Mouse (Mus musculus): ENCODE results near the gene Cttn. TPM values are rescaled to one million over a fixed set of nuclear protein-coding genes. Genes with fewer than 3 reads are reported as not detected.
A peak's percentile ranks its signal among the peaks of the same experiment; 100 is the strongest.

The Cttn gene
- total and polyA plus RNA-seq, 3 experiments, result 26.9 to 33.9 (median 32.9) TPM

- H3K36me3 ChIP-seq (ENCODE audit: control insufficient read depth, insufficient read depth, low read length), result no peaks in the 10 kb centered on the region
These were observed 9.4 kb downstream of the Cttn start for GRCm38 (mm10) chr7:144461246-144461902.

DNA sequence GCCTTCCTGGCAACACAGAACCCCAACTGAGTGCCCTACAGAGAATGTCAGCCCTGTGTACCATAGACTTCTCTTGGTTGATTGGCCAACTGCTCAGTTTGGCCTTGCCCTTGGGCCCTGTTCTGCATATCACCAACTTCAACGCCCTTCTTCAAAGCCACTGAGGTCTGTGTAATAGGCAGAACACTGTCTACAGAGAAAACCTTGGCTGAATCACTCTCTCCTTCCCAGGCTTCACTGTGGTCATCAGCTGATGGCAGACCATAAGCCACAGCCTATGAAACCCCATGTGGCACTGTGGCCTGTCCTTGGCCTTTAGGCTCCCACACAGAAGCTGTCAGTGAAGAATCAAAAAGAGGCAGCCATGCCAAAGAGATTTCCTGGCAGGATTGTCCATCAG lies 11.9 kb downstream of the Cttn start:
- TF ChIP-seq EP300 (IDR thresholded peaks at IDR 0.05; ENCODE audit: insufficient read depth, low read depth, low read length) (no peak), CTCF (IDR thresholded peaks at IDR 0.05) (no peak), POLR2A (IDR thresholded peaks at IDR 0.05; ENCODE audit: insufficient read depth, low read depth, low read length) (no peak)
- 91% methylated on average over 1 of the region's 1 CpGs for WGBS
- no peaks in the 10 kb centered on the region; the same call in 1 of the 2 replicates for H3K79me2 ChIP-seq (replicated peaks; ENCODE audit: control insufficient read depth, insufficient read depth, low read length)
- H3K4me1 ChIP-seq (ENCODE audit: control insufficient read depth, insufficient read depth, low read length), result no peaks in the 10 kb centered on the region
- no peaks in the 10 kb centered on the region for H3K36me3 ChIP-seq (ENCODE audit: control insufficient read depth, insufficient read depth, low read length)
- no peak for DNase-seq
- no peak overlapping the region for H3K4me3 ChIP-seq
- no peak overlapping the region for H3K27ac ChIP-seq
- intact Hi-C loops (cut with DNase I), result no loop called here
- no peaks in the 10 kb centered on the region for H3K27me3 ChIP-seq (ENCODE audit: control insufficient read depth, insufficient read depth, low read length)
- H3K9ac ChIP-seq (ENCODE audit: low read depth, low read length), result no peak overlapping the region

More at GRCm38 (mm10) chr7:144461246-144461902, 9.4 kb downstream of the Cttn start:
- TF ChIP-seq POLR2A (IDR thresholded peaks at IDR 0.05; ENCODE audit: insufficient read depth, low read depth, low read length), result no peak
- no peak for TF ChIP-seq CTCF (IDR thresholded peaks at IDR 0.05)
- no peak for TF ChIP-seq EP300 (IDR thresholded peaks at IDR 0.05; ENCODE audit: insufficient read depth, low read depth, low read length)
- Histone ChIP-seq H3K27me3 (ENCODE audit: control insufficient read depth, insufficient read depth, low read length) (no peaks in the 10 kb centered on the region), H3K4me3 (no peak overlapping the region), H3K4me1 (ENCODE audit: control insufficient read depth, insufficient read depth, low read length) (no peaks in the 10 kb centered on the region), H3K27ac (no peak overlapping the region), H3K79me2 (replicated peaks; ENCODE audit: control insufficient read depth, insufficient read depth, low read length) (no peaks in the 10 kb centered on the region; the same call in 1 of the 2 replicates), H3K9ac (ENCODE audit: low read depth, low read length) (no peak overlapping the region)
- WGBS, result 91% methylated on average over 6 of the region's 6 CpGs
- intact Hi-C loops (cut with DNase I), result no loop called here
- DNase-seq, result no peak

- no peaks in the 10 kb centered on the region for H3K79me2 ChIP-seq (replicated peaks; ENCODE audit: control insufficient read depth, insufficient read depth, low read length)
- H3K4me1 ChIP-seq (ENCODE audit: control insufficient read depth, insufficient read depth, low read length), result no peaks in the 10 kb centered on the region
- H3K9ac ChIP-seq (ENCODE audit: low read depth, low read length), result no peak overlapping the region
- no peaks in the 10 kb centered on the region for H3K27me3 ChIP-seq (ENCODE audit: control insufficient read depth, insufficient read depth, low read length)
- intact Hi-C loops (cut with DNase I), result no loop called here
- WGBS, result 93% methylated on average over 9 of the region's 9 CpGs
- H3K27ac ChIP-seq, result no peak overlapping the region
- DNase-seq, result no peak
- no peaks in the 10 kb centered on the region for H3K36me3 ChIP-seq (ENCODE audit: control insufficient read depth, insufficient read depth, low read length)
- TF ChIP-seq CTCF (IDR thresholded peaks at IDR 0.05), result no peak
- TF ChIP-seq EP300 (IDR thresholded peaks at IDR 0.05; ENCODE audit: insufficient read depth, low read depth, low read length), result no peak
- TF ChIP-seq POLR2A (IDR thresholded peaks at IDR 0.05; ENCODE audit: insufficient read depth, low read depth, low read length), result no peak
- H3K4me3 ChIP-seq, result no peak overlapping the region
These were observed 20.1 kb downstream of the Cttn start for GRCm38 (mm10) chr7:144450661-144451060.

DNA sequence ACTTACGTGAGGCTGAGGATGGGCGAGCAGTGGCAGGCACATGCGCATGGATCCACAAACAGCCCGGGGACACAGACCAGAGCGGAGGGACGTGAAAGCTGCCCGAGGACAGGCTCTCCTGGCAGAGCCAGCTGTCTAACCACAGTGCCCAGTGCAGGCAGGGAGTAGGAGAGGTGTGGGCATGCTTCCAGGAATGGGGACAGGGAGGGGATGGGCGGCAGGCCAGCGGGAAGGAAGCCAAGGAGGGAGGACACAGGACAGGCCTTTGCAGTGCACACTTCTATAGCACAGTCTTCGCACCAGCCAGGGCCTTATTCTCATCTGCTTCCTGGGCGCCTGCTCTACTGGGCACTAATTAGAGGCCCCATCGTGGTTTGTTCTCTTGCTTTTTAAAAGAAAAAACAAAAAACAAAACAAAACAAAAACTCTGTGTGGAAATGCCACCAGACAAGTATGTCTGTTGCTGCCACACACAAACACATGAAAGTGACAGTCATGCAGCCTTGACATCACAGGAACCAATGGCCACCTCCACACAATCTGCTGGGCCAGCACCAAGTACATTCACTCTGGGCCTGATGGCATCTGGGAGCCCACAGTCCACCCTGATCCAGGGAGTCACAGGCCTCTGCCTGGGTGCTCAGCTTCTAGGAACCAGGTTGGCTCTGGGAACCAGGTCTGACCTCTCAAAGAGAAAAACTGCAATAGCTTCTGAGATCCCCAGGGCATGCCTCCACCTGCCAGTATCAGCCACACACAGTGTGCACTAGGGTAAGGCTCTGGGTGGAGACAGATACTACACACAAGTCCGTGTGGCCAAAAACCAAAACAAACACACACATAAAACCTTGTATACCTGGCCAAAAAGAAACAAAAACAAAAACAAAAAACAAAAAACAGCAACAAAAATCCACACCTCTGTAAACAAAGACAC lies 20.9 kb downstream of the Cttn start:
- intact Hi-C loops (cut with DNase I), result no loop called here
- WGBS, result 60% methylated on average over 13 of the region's 13 CpGs
- no peak overlapping the region for H3K27ac ChIP-seq
- DNase-seq, result peak; percentile 87 to 88
- H3K36me3 ChIP-seq (ENCODE audit: control insufficient read depth, insufficient read depth, low read length), result no peaks in the 10 kb centered on the region
- no peaks in the 10 kb centered on the region for H3K4me1 ChIP-seq (ENCODE audit: control insufficient read depth, insufficient read depth, low read length)
- no peak overlapping the region for H3K4me3 ChIP-seq
- no peaks in the 10 kb centered on the region for H3K27me3 ChIP-seq (ENCODE audit: control insufficient read depth, insufficient read depth, low read length)
- no peaks in the 10 kb centered on the region for H3K79me2 ChIP-seq (replicated peaks; ENCODE audit: control insufficient read depth, insufficient read depth, low read length)
- H3K9ac ChIP-seq (ENCODE audit: low read depth, low read length), result no peak overlapping the region
- TF ChIP-seq EP300 (IDR thresholded peaks at IDR 0.05; ENCODE audit: insufficient read depth, low read depth, low read length), result 0 out of 2 replicates have a peak, but pooled peaks have one; percentile 16
- no peak for TF ChIP-seq CTCF (IDR thresholded peaks at IDR 0.05)

DNA sequence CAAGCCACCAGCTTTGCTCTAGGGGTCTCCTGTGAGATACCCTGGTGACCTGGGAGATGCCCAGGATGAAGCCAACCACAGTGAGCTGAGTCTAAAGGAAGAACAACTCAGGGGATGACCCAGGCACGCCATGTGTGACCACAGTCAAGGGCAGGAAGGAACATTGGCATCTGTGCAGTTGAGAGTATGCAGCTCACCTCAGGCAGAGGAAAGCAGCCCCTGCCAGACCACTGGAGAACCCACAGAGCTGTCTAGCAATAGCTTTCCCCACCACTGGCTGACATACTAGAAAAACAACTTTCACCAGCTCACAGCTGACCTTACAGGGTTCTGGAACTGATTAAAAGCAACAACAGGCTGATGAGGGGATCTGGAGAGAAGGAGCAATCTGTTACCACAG lies 22.6 kb downstream of the Cttn start:
- WGBS, result 85% methylated on average over 1 of the region's 1 CpGs
- intact Hi-C loops (cut with DNase I), result no loop called here
- H3K36me3 ChIP-seq (ENCODE audit: control insufficient read depth, insufficient read depth, low read length), result no peaks in the 10 kb centered on the region
- no peaks in the 10 kb centered on the region for H3K79me2 ChIP-seq (replicated peaks; ENCODE audit: control insufficient read depth, insufficient read depth, low read length)
- no peak overlapping the region for H3K4me3 ChIP-seq
- no peaks in the 10 kb centered on the region for H3K4me1 ChIP-seq (ENCODE audit: control insufficient read depth, insufficient read depth, low read length)
- no peak for DNase-seq
- H3K27ac ChIP-seq, result no peak overlapping the region
- TF ChIP-seq EP300 (IDR thresholded peaks at IDR 0.05; ENCODE audit: insufficient read depth, low read depth, low read length), result no peak
- H3K27me3 ChIP-seq (ENCODE audit: control insufficient read depth, insufficient read depth, low read length), result no peaks in the 10 kb centered on the region
- H3K9ac ChIP-seq (ENCODE audit: low read depth, low read length), result no peak overlapping the region

DNA sequence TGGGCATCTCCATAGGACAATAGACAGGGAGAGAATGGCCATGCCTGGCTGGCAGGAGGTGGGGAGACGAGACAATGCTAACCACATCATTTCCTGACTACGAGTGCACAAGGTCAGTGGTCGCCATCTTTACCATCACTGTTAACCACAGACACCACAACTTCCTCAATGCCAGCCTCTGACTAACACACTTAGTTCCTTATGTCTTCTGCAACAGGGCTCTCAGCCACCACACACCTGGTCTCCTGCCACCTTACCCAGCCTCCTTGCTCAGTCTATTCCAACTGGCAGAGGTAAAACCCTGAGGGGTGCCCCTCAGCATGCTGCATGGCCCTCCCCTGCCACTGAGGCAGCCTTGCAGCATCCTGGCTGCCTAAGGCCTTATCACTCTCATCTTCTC lies 23.7 kb downstream of the Cttn start:
- Histone ChIP-seq H3K79me2 (replicated peaks; ENCODE audit: control insufficient read depth, insufficient read depth, low read length) (no peaks in the 10 kb centered on the region), H3K36me3 (ENCODE audit: control insufficient read depth, insufficient read depth, low read length) (no peaks in the 10 kb centered on the region), H3K27ac (no peak overlapping the region), H3K4me3 (no peak overlapping the region), H3K9ac (ENCODE audit: low read depth, low read length) (no peak overlapping the region), H3K4me1 (ENCODE audit: control insufficient read depth, insufficient read depth, low read length) (no peaks in the 10 kb centered on the region), H3K27me3 (ENCODE audit: control insufficient read depth, insufficient read depth, low read length) (no peaks in the 10 kb centered on the region)
- TF ChIP-seq POLR2A (IDR thresholded peaks at IDR 0.05; ENCODE audit: insufficient read depth, low read depth, low read length) (no peak), EP300 (IDR thresholded peaks at IDR 0.05; ENCODE audit: insufficient read depth, low read depth, low read length) (no peak), CTCF (IDR thresholded peaks at IDR 0.05) (no peak)
- intact Hi-C loops (cut with DNase I), result no loop called here
- peak in 1 of 2 experiments; percentile 38 for DNase-seq
- 72% methylated on average over 3 of the region's 3 CpGs for WGBS
